Mouse (Mus musculus) mammary gland, adult 2 months (tissue): ENCODE results near the gene Nrtn. TPM values are rescaled to one million over a fixed set of nuclear protein-coding genes. Genes with fewer than 3 reads are reported as not detected.

Source experiments
- polyA plus RNA-seq: library from polyadenylated mRNA; depleted of rRNA; stranded (reverse); fragments of >200 nt; gene quantifications from 2 replicates; pipeline ENCODE4 v1.2.3, GENCODE M21; 2012; ENCODE audit warnings: low replicate concordance; rRNA removed

Nrtn gene
- polyA plus RNA-seq: 12.6 and 45.0 TPM in 2 replicates

DNA sequence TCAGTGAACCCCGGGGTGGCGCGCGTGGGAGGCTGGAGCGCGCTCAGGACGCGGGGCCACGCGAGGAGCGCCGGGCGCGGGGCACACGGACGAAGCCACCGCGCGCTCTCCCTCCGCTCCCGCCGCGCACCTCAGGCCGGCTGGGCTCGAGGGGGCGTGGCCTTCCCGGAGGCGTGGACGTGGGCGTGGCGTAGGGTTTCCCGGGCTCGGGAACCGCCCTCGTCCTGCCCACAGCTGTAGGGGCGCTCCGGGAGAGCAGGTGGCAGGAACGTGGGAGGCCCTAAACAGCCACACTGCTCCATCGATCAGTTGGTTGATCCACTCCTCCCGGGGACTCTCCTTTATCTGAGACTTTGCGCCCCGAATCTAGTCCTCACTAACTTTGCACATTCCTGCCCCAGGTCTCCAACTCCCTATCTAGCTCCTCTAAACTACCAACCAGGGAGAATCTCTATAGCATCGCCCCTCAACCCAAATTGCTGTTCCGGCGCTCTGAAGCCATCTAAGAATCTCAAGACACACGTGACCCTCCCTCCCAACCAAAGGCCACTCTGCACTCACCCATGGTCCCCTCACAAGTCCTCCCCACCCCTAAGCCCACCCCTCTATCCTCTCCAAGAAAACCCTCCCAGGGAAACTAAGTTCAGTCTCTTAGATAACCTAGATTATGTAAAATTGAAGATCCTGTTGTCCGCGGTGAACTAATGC, at the start of gene Nrtn:
Nrtn (minus strand) TSS at position 115 of the 708 bp plus-strand sequence.

DNA sequence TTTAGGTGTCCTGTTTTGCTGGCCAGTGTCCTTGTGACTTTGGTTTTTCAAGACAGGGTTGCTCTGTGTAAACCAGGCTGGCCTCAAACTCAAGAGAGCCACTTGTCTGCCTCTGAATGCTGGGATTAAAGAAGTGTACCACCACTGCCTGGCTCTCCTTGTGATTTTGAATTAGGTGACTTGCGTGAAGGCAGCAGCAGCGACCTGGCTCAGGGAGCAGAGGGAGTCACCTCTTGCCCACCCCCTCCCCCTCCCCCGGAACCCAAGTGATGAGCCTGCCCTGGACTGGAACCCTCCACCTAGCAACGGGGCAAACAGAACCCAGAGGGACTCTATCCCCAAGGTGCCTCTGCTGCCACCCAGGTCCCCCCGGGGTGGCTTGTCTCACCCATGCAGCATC, 12.6 kb upstream of the Nrtn start, which contains the start of gene Prr22:
Prr22 (plus strand) TSS at position 301 of the 400 bp plus-strand sequence.

DNA sequence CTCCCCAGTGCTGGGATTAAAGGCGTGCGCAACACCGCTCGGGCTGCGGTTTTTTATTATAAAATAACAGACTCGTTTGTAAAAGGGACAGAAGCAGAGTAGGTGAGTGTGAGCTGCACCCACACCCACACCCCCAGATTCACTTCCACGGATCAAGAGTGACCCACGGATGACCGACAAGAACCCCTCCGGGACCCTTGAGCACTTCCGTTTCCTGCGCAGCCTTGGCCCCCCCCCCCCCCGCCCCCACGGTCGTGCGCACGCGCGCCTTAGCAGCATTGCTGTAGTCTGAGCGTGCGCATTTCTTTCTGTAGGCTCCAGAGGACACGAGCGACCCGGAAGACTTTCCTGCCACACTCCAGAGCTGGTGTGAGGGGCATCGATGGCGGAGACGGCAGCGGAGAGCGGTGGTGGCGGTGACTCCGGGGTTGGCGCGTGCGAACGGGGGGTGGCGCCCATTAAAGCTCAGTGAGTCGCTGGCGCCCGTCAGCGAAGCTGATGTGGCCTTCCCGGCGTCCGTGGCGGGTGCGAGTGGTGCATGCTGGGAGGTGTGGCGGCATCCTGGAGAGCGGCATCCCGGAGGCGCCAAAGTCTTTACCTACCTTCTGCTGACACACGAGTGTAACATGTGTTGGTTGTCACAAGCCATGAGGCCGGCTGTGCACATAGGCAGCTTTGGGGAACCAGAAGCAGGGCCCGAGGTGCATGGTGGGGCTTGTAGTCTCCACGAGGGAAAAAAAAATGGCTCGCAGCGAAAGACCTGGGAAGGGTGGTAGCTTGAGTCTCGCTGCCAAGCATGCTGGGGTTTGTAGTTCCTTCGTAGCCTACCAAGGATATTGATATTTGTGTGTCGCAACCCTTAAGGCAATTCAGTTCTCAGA, 7.4 kb upstream of the Nrtn start, which contains the start of gene Dus3l:
Dus3l (plus strand) TSS at position 284 of the 881 bp plus-strand sequence.

DNA sequence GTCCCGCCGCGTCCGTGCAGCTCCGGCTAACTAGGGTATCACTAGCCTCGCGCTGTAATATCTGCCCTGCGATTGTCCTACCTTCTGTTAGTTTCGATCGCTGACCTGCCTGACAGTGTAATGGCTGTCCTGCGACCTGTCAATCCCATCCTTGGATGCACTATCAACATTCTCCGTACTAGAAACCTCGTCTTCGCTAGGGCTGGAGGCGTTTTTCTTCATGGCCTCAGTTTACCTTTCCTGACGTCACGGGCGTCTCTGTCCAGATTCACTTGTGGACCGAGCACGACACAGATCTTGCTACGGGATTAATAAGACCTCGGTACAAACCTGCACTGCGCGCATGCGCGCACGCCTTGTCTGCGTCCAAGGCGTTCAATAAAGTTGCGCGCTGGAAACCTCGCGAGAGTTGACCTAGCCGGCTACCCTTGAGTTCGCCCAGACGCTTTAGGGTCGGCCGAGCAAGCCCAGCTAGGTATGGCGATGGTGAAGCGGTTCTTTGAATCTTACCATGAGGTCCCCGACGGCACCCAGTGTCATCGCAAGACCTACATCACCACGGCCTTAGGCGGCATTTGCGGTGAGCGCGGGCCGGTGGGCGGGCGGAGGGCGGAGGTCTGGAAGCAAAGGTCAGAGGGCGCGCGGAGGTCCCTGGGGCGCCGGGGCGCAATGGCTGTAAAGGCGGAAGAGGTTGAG, 39.8 kb downstream of the Nrtn start, which contains the start of the genes Ndufa11 and Vmac:
Ndufa11 (plus strand) TSS at position 405 of the 696 bp plus-strand sequence.
Vmac (minus strand) TSS at position 660 of the 696 bp plus-strand sequence.

Other genes with a start within 250 kb of the Nrtn start
- 0.10 TPM in 1 of 2 replicates, not detected in the other for gene Znrf4, start 245.1 kb downstream of the Nrtn start, polyA plus RNA-seq
- 13.3 and 17.3 TPM in 2 replicates for gene Gm20219, start 203.1 kb downstream of the Nrtn start, polyA plus RNA-seq
- 56.0 and 97.0 TPM in 2 replicates for gene Safb2, start 172.9 kb downstream of the Nrtn start, polyA plus RNA-seq
- 42.7 and 81.7 TPM in 2 replicates for gene Safb, start 172.7 kb downstream of the Nrtn start, polyA plus RNA-seq
- gene 2410015M20Rik, start 147.8 kb downstream of the Nrtn start, polyA plus RNA-seq: 140 and 142 TPM in 2 replicates
- gene Rpl36, start 144.1 kb downstream of the Nrtn start, polyA plus RNA-seq: 1,962 and 4,053 TPM in 2 replicates
- 76.8 and 87.4 TPM in 2 replicates for gene Lonp1, start 130.6 kb downstream of the Nrtn start, polyA plus RNA-seq
- 0.31 and 0.63 TPM in 2 replicates for gene Catsperd, start 129.4 kb downstream of the Nrtn start, polyA plus RNA-seq
- 68.1 and 99.5 TPM in 2 replicates for gene Ranbp3, start 84.2 kb downstream of the Nrtn start, polyA plus RNA-seq
- 689 and 708 TPM in 2 replicates for gene Ndufa11, start 39.8 kb downstream of the Nrtn start, polyA plus RNA-seq
- 27.7 and 47.7 TPM in 2 replicates for gene Vmac, start 39.5 kb downstream of the Nrtn start, polyA plus RNA-seq
- gene Dus3l, start 7.2 kb upstream of the Nrtn start, polyA plus RNA-seq: 71.4 and 109 TPM in 2 replicates
- 2.4 and 5.4 TPM in 2 replicates for gene Prr22, start 12.7 kb upstream of the Nrtn start, polyA plus RNA-seq
- 17.1 and 19.0 TPM in 2 replicates for gene Rfx2, start 73.5 kb upstream of the Nrtn start, polyA plus RNA-seq
- gene Acsbg2, start 116.9 kb upstream of the Nrtn start, polyA plus RNA-seq: not detected in 2 replicates
- gene 1700061G19Rik, start 117.9 kb upstream of the Nrtn start, polyA plus RNA-seq: 0.05 and 0.06 TPM in 2 replicates
- gene Mllt1, start 177.9 kb upstream of the Nrtn start, polyA plus RNA-seq: 47.6 and 68.7 TPM in 2 replicates
- 3.9 TPM in 1 of 2 replicates, not detected in the other for gene Acer1, start 224.6 kb upstream of the Nrtn start, polyA plus RNA-seq
- gene Clpp, start 232.8 kb upstream of the Nrtn start, polyA plus RNA-seq: 160 and 224 TPM in 2 replicates
- gene Alkbh7, start 239.8 kb upstream of the Nrtn start, polyA plus RNA-seq: 32.5 and 38.7 TPM in 2 replicates
- not detected in 2 replicates for gene Pspn, start 242.5 kb upstream of the Nrtn start, polyA plus RNA-seq